Mouse (Mus musculus): ENCODE results near the gene Oas1d. TPM values are rescaled to one million over a fixed set of nuclear protein-coding genes. Genes with fewer than 3 reads are reported as not detected.
"Not testable (repeated sequence)": the region's sequence is repeated elsewhere in the genome, so short reads cannot be mapped to it uniquely, and the experiment has no call there.

The Oas1d gene
- total and polyA plus RNA-seq, 3 experiments: not detected

DNA sequence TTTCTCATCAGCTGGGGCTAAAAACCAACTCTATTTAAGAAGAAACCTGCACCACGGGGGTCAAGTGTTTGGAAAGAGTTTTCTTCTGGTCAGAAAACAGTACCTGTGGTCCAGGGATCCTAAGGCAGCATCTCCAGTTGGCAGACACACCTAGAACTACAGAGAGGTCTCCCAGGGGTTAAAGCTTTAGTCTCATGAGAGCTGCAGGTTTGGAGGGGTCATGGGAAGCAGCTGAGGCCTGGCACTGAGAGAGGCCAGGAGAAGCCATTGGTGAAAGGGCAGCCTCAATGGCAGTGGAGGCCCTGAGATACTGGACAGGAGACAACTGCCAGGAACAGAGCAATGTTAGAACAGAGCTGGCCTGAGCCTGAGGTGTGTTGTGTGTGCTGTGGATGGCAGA, 13.7 kb upstream of the Oas1d start:
- DNase-seq: no peak
- no peak for TF ChIP-seq EP300 (IDR thresholded peaks at IDR 0.05; ENCODE audit: insufficient read depth, low read depth, low read length)
- no peak for TF ChIP-seq POLR2A (IDR thresholded peaks at IDR 0.05; ENCODE audit: insufficient read depth, low read depth, low read length)
- no peak for TF ChIP-seq CTCF (IDR thresholded peaks at IDR 0.05)
- 43% methylated on average over 1 of the region's 1 CpGs for WGBS
- Histone ChIP-seq H3K79me2 (replicated peaks; ENCODE audit: control insufficient read depth, insufficient read depth, low read length) (no peaks in the 10 kb centered on the region), H3K9ac (ENCODE audit: low read depth, low read length) (no peak overlapping the region), H3K4me1 (ENCODE audit: control insufficient read depth, insufficient read depth, low read length) (no peaks in the 10 kb centered on the region), H3K27me3 (ENCODE audit: control insufficient read depth, insufficient read depth, low read length) (no peaks in the 10 kb centered on the region), H3K27ac (no peak overlapping the region), H3K4me3 (no peak overlapping the region), H3K36me3 (ENCODE audit: control insufficient read depth, insufficient read depth, low read length) (no peaks in the 10 kb centered on the region)
- intact Hi-C loops (cut with DNase I): no loop called here

DNA sequence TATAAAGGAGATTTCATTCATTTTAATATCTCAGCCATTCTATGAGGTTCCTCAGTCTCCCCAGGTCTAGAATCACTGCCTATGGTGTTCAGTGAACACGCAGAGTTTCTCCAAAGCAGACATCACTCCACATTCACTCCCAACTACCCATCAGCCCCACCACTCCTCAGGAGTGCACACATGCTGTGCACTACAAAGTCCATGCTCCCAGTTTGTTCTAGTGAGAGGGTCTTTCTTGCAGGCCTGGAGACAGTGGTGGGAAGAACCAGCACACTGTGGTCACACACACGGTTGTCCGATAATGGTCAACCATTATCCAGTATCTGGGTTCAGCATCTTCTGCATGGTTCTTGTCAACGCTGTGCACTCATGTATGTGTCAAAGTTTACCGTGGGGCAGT, 12.3 kb upstream of the Oas1d start:
- H3K27me3 ChIP-seq (ENCODE audit: control insufficient read depth, insufficient read depth, low read length): no peaks in the 10 kb centered on the region
- 92% methylated on average over 5 of the region's 5 CpGs for WGBS
- DNase-seq: no peak
- H3K79me2 ChIP-seq (replicated peaks; ENCODE audit: control insufficient read depth, insufficient read depth, low read length): no peaks in the 10 kb centered on the region
- H3K9ac ChIP-seq (ENCODE audit: low read depth, low read length): no peak overlapping the region
- H3K36me3 ChIP-seq (ENCODE audit: control insufficient read depth, insufficient read depth, low read length): no peaks in the 10 kb centered on the region
- H3K27ac ChIP-seq: no peak overlapping the region
- intact Hi-C loops (cut with DNase I): no loop called here
- H3K4me3 ChIP-seq: no peak overlapping the region
- no peaks in the 10 kb centered on the region for H3K4me1 ChIP-seq (ENCODE audit: control insufficient read depth, insufficient read depth, low read length)
- no peak for TF ChIP-seq POLR2A (IDR thresholded peaks at IDR 0.05; ENCODE audit: insufficient read depth, low read depth, low read length)
- no peak for TF ChIP-seq CTCF (IDR thresholded peaks at IDR 0.05)
- TF ChIP-seq EP300 (IDR thresholded peaks at IDR 0.05; ENCODE audit: insufficient read depth, low read depth, low read length): no peak

GRCm38 (mm10) chr5:120906791-120907733, 7.3 kb upstream of the Oas1d start, which contains the start of gene Oas1a:
Gene Oas1a, minus strand, starts transcription at chr5:120907521.
- H3K79me2 ChIP-seq (replicated peaks; ENCODE audit: control insufficient read depth, insufficient read depth, low read length); H3K36me3 ChIP-seq (ENCODE audit: control insufficient read depth, insufficient read depth, low read length); H3K4me3 ChIP-seq; H3K27ac ChIP-seq; H3K4me1 ChIP-seq (ENCODE audit: control insufficient read depth, insufficient read depth, low read length); H3K27me3 ChIP-seq (ENCODE audit: control insufficient read depth, insufficient read depth, low read length); intact Hi-C loops (cut with DNase I); H3K9ac ChIP-seq (ENCODE audit: low read depth, low read length): not testable (repeated sequence)
- 34% methylated on average over 8 of the region's 12 CpGs for WGBS
- peak in 1 of 2 experiments; percentile 25 for DNase-seq

GRCm38 (mm10) chr5:120908196-120908920, 6.0 kb upstream of the Oas1d start:
- Histone ChIP-seq H3K79me2 (replicated peaks; ENCODE audit: control insufficient read depth, insufficient read depth, low read length) (no peaks in the 10 kb centered on the region), H3K4me1 (ENCODE audit: control insufficient read depth, insufficient read depth, low read length) (no peaks in the 10 kb centered on the region), H3K4me3 (no peak overlapping the region), H3K27me3 (ENCODE audit: control insufficient read depth, insufficient read depth, low read length) (no peaks in the 10 kb centered on the region), H3K9ac (ENCODE audit: low read depth, low read length) (no peak overlapping the region), H3K36me3 (ENCODE audit: control insufficient read depth, insufficient read depth, low read length) (no peaks in the 10 kb centered on the region), H3K27ac (no peak overlapping the region)
- no peak for DNase-seq
- TF ChIP-seq POLR2A (IDR thresholded peaks at IDR 0.05; ENCODE audit: insufficient read depth, low read depth, low read length): no peak
- TF ChIP-seq CTCF (IDR thresholded peaks at IDR 0.05): no peak
- TF ChIP-seq EP300 (IDR thresholded peaks at IDR 0.05; ENCODE audit: insufficient read depth, low read depth, low read length): no peak
- intact Hi-C loops (cut with DNase I): no loop called here
- 44% methylated on average over 7 of the region's 7 CpGs for WGBS

DNA sequence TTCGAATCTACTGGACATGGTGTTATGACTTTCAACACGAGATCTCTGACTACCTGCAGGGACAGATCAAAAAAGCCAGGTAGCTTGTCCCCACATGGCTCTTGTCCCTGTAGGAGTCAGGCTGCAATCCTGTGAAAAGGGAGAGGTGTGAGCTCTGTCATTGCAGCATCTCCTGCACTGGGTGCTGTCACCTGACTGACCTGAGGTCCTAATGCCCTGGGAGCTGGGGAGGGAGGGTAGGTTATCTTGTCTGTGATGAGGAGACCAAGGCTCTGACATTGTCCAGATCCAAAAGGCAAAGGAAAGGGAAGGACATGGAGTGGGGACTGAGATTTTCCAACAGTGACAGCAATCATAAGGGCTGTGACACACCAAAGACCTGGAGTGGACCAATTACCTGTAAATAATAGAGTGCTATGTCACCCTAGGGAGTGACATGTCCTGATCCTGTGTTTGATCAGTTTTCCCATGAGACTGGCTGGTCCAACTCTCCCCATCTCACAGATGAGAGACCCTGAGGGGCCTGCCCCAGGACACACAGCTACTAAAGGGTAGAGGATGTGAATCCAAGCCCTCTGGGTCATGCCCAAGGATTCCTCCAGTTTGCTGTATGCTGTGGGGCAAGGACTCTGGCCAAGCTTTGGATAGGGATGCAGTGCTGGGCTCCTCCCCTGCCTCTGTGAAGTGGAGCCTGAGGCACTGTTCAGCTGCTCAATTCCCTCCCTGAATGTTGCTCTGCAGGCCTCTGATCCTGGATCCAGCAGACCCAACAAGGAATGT, 5.0 kb downstream of the Oas1d start:
- H3K4me1 ChIP-seq (ENCODE audit: control insufficient read depth, insufficient read depth, low read length); H3K27ac ChIP-seq; H3K9ac ChIP-seq (ENCODE audit: low read depth, low read length); H3K79me2 ChIP-seq (replicated peaks; ENCODE audit: control insufficient read depth, insufficient read depth, low read length); H3K4me3 ChIP-seq; H3K36me3 ChIP-seq (ENCODE audit: control insufficient read depth, insufficient read depth, low read length); H3K27me3 ChIP-seq (ENCODE audit: control insufficient read depth, insufficient read depth, low read length); intact Hi-C loops (cut with DNase I): not testable (repeated sequence)
- peak in 1 of 2 experiments; percentile 3 for DNase-seq
- 66% methylated on average over 2 of the region's 2 CpGs for WGBS
